Mouse (Mus musculus): ENCODE measurements around the gene Vmn1r85.

Gene Vmn1r85

DNA sequence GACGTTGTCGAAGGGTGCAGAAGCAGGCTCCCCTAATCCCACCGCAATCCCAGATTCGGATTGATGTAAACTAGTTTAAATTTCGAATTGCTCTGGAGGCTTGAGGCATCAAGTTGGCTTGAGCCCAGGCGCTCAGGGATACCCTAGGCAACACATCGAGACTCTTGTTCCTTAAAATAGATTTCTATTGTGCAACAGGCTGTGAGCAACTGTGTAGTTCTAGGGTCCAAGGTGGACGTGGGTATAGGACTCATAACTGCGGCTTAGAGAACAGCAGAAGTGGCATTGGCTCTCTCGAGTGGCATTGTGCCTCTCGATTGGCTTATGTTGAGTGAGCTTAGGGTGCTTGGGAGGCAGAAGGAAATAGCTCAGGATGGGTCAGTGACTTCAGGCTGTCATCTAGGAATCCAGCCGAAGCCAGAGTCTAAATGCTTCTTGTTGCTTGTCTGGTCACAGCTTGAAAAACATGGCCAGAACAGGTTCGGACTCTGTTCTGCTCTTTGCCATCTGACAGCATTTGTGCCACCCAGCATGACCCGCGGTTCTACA lies 56.3 kb downstream of the Vmn1r85 start:
- no peak for DNase-seq (ENCODE audit: low spot score in 2 of 2)

DNA sequence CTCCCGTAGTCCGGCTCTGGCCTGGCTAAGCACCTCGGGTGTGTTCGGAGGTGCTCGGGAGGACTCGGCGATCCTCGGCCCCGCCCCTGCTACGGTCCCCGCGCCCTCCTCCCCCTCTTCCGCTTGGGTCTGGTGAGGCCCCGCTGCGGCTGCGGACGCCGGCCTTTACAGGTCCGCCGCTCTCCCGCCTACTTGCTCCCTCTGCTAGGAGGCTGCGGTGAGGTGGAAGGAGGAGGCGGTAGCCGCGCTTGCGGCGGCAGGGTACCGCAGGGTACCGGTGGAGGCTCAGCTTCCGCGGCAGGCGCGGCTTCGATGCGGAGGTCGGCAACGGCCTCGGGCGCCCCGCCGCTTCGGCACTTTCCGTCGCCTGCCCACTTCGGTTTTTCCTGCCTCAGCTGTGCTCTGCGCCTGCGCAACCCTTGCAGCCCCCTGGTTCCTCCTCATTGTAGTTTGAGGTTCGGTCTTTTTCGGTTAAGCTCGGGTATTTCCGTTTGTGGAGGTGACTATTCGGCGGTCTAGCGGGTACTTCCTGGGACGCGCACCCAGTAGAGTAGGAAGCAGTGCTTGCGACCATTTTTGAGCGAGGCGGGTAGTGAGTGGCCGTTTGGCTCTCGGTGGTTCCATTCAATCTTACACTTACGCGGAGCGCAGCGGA lies 56.9 kb downstream of the Vmn1r85 start, which contains the start of gene Ube2m:
Gene Ube2m (minus strand): TSS at position 375 of the 655 bp plus-strand sequence.
- DNase-seq (ENCODE audit: low spot score in 2 of 2) = peak; percentile 99 to 100

DNA sequence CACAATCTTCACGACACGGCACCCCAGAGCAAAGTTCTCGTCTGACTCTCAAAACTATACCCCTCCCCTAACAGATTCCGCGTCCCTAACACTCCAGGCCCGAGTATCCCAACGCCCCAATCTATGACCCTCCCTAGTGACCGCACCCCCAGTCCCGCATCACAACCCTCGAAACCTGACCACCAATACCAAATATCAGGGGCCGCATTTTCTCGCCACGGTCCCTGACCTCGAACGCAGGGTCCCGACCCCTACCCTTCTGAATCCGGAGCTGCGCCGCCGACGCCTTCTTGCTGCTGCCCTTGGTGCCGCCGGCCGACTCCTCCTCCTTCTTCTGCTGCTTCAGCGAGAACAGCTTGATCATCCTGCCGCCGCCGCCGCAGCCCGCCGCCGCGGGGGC lies 57.6 kb downstream of the Vmn1r85 start:
- DNase-seq (ENCODE audit: low spot score in 2 of 2) = peak; percentile 43 to 46

DNA sequence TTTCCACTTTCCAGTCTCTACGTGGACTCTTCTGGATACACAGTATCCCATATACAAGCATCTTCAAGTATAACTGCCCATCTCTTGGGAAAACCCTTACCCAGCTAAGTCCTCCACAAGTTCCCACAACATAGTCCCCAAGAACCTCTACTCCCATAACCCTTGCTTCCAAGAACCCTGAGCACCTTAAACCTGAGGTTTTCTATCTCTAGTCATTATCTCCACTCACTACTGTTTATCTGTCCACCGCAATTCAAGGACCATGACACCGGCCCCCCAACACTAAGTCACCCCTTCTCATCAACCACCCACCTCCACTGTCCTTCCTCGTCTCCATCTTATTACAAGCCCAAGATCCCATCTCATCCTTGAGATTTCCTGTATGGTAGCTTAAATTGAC lies 58.2 kb downstream of the Vmn1r85 start:
- DNase-seq (ENCODE audit: low spot score in 2 of 2) = no peak

DNA sequence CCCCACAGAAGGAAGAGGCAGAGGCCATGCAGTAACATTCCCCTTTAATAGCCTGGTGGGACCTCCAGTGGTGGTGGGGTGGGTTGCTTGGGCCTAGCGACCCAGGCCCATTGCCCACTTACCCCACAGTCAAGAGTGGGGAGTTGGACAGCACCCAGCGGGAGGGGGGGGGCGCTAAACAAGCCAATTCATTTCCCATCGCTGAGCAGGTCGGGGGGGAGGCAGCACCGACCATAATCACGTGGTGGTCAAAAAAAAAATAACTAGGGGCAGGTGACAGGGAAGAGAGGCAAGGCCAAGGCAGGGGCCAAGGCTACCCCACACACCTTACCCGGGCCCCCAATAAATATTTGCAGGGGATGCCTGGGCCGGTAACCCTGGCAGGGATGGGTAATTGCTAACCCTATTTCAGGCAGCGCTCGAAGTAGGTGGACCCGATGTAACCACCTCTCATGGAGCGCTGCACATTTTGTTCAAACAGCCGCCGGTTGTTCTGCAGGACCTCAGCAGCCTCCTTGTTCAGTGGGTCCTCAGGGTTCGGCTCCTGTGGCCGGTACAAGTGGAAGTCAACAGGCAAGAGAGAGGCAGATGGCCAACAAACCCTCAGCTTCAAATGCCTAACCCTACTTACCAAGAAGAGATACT lies 59.6 kb downstream of the Vmn1r85 start:
- DNase-seq (ENCODE audit: low spot score in 2 of 2) = no peak

DNA sequence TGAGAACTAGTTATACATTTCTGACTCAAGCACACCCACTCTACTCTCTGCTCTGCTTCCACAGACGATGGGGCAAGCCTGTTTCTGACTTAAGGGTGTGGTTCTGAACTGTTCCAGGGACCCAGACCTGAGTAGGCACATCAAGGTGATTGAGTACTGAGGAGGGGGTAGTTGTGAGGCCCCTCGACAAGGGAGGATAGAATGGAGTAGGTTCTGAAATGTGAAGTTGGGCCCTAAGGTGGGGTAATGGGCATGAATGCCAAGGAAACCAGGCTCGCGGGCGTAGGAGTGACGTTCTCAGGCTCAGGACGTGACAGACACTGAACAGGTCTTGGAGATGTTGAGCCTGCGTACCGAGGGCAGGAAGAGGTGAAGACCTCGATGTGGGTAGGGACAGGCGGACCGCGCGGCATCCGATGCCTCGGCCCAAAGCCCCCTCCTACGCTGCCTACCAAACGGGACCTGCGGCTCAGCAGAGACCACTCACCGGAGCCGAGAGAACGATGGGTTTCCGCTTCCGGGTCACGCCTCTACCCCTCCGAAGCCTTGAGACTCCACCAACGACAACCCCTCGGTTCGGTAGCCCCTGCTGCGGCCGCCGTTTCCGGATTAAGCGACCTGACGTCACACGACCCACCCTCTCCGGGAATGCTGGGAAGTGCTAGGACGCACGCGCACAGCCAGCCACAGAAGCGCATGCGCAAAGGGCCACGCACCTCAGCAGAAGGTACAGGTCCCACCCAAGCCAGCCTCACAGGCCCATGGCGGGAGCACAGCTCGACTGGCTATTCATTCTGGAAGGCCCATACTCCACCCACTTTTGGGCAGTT lies 60.6 kb downstream of the Vmn1r85 start, which contains the start of gene Chmp2a:
Gene Chmp2a (minus strand): TSS at position 660 of the 830 bp plus-strand sequence.
- DNase-seq (ENCODE audit: low spot score in 2 of 2) = peak; percentile 98

DNA sequence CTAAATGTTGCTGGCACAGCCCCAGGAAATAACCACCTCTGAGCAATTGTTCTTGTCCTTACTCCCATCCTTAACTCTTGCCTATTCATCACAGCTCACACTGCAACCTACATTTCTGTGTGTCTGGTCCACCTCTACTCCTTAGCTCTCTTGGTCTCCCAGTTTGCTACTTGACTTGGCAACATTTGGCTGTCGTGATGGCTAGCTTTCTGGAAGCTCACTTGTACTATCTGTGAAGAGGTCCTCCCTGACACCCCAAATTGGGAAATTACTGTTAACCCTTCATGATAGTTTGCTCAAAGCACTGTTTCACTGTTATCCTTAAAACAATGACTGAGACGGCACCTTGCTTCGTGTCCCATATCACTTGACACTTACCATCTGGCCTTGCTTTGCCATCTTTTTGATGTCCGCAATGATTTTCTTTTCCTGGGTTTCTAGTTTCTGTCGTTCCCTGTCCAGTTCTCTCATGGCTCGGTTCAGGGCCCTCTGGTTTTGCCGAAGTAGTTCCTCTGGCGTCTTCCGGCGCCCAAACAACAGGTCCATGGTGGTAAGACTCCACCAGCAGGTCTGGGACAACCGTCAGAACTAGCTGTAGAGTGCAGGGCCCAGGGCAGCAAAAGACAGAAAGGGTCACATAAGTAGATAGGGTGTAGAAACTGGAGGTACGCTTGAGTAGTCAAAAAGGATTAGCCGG lies 61.4 kb downstream of the Vmn1r85 start:
- DNase-seq (ENCODE audit: low spot score in 2 of 2) = no peak
